Mouse (Mus musculus): ENCODE measurements around the gene Abat. TPM values are rescaled to one million over a fixed set of nuclear protein-coding genes. Genes with fewer than 3 reads are reported as not detected.

Abat gene
- polyA plus RNA-seq (2012), result 0.06 and 0.21 TPM in 2 replicates

- peaks cover 3% of the 10 kb centered on the region for H3K4me1 ChIP-seq (ENCODE audit: control insufficient read depth)
- H3K9me3 ChIP-seq (ENCODE audit: control insufficient read depth, low read length), result no peaks in the 10 kb centered on the region
- TF ChIP-seq GATA1 (IDR thresholded peaks at IDR 0.05; ENCODE audit: low read length), result no peak
- TF ChIP-seq TAL1 (IDR thresholded peaks at IDR 0.05; ENCODE audit: low read length), result no peak
- H3K27me3 ChIP-seq (ENCODE audit: control insufficient read depth), result peaks cover 22% of the 10 kb centered on the region
- H3K36me3 ChIP-seq (ENCODE audit: control insufficient read depth), result no peaks in the 10 kb centered on the region; the same call in 1 of the 2 replicates
- H3K4me3 ChIP-seq (replicated peaks), result peak within 1 kb of the TSS; percentile 55
Observed at GRCm38 (mm10) chr16:8513236-8513906, at the start of gene Abat. Gene Abat, plus strand, starts transcription at chr16:8513429.

- peaks cover 27% of the 10 kb centered on the region for H3K4me1 ChIP-seq (ENCODE audit: control insufficient read depth)
- H3K4me3 ChIP-seq (replicated peaks), result peak overlapping the region; percentile 85
- no peaks in the 10 kb centered on the region; the same call in 1 of the 2 replicates for H3K27me3 ChIP-seq (ENCODE audit: control insufficient read depth)
- H3K9me3 ChIP-seq (ENCODE audit: control insufficient read depth, low read length), result no peaks in the 10 kb centered on the region
- no peak for TF ChIP-seq GATA1 (IDR thresholded peaks at IDR 0.05; ENCODE audit: low read length)
- no peak for TF ChIP-seq TAL1 (IDR thresholded peaks at IDR 0.05; ENCODE audit: low read length)
- H3K36me3 ChIP-seq (ENCODE audit: control insufficient read depth), result peaks cover 5% of the 10 kb centered on the region
Observed at GRCm38 (mm10) chr16:8470132-8470531, 43.1 kb upstream of the Abat start.

- Histone ChIP-seq H3K4me3 (replicated peaks) (peak within 1 kb of the TSS; percentile 85), H3K36me3 (ENCODE audit: control insufficient read depth) (peaks cover 8% of the 10 kb centered on the region), H3K4me1 (ENCODE audit: control insufficient read depth) (peaks cover 27% of the 10 kb centered on the region), H3K27me3 (ENCODE audit: control insufficient read depth) (no peaks in the 10 kb centered on the region; the same call in 1 of the 2 replicates), H3K9me3 (ENCODE audit: control insufficient read depth, low read length) (no peaks in the 10 kb centered on the region)
- TF ChIP-seq GATA1 (IDR thresholded peaks at IDR 0.05; ENCODE audit: low read length) (no peak), TAL1 (IDR thresholded peaks at IDR 0.05; ENCODE audit: low read length) (no peak)
Observed at GRCm38 (mm10) chr16:8470603-8471481, 42.4 kb upstream of the Abat start, which contains the start of gene Mettl22. Gene Mettl22, plus strand, starts transcription at chr16:8470788.

- Histone ChIP-seq H3K36me3 (ENCODE audit: control insufficient read depth) (peaks cover 62% of the 10 kb centered on the region), H3K4me3 (replicated peaks) (no peak overlapping the region), H3K4me1 (ENCODE audit: control insufficient read depth) (no peaks in the 10 kb centered on the region), H3K9me3 (ENCODE audit: control insufficient read depth, low read length) (no peaks in the 10 kb centered on the region), H3K27me3 (ENCODE audit: control insufficient read depth) (no peaks in the 10 kb centered on the region)
- no peak for TF ChIP-seq GATA1 (IDR thresholded peaks at IDR 0.05; ENCODE audit: low read length)
- no peak for TF ChIP-seq TAL1 (IDR thresholded peaks at IDR 0.05; ENCODE audit: low read length)
Observed at GRCm38 (mm10) chr16:8487396-8488005, 25.7 kb upstream of the Abat start.

- H3K36me3 ChIP-seq (ENCODE audit: control insufficient read depth), result peaks cover 53% of the 10 kb centered on the region
- no peak for TF ChIP-seq TAL1 (IDR thresholded peaks at IDR 0.05; ENCODE audit: low read length)
- TF ChIP-seq GATA1 (IDR thresholded peaks at IDR 0.05; ENCODE audit: low read length), result no peak
- no peaks in the 10 kb centered on the region for H3K4me1 ChIP-seq (ENCODE audit: control insufficient read depth)
- H3K27me3 ChIP-seq (ENCODE audit: control insufficient read depth), result no peaks in the 10 kb centered on the region
- H3K4me3 ChIP-seq (replicated peaks), result no peak overlapping the region
- no peaks in the 10 kb centered on the region for H3K9me3 ChIP-seq (ENCODE audit: control insufficient read depth, low read length)
Observed at GRCm38 (mm10) chr16:8489340-8489739, 23.9 kb upstream of the Abat start.

- Histone ChIP-seq H3K4me1 (ENCODE audit: control insufficient read depth) (no peaks in the 10 kb centered on the region), H3K36me3 (ENCODE audit: control insufficient read depth) (peaks cover 31% of the 10 kb centered on the region), H3K4me3 (replicated peaks) (no peak overlapping the region), H3K27me3 (ENCODE audit: control insufficient read depth) (no peaks in the 10 kb centered on the region), H3K9me3 (ENCODE audit: control insufficient read depth, low read length) (no peaks in the 10 kb centered on the region)
- TF ChIP-seq TAL1 (IDR thresholded peaks at IDR 0.05; ENCODE audit: low read length) (no peak), GATA1 (IDR thresholded peaks at IDR 0.05; ENCODE audit: low read length) (no peak)
Observed at GRCm38 (mm10) chr16:8491743-8492490, 21.3 kb upstream of the Abat start.

- H3K4me1 ChIP-seq (ENCODE audit: control insufficient read depth), result no peaks in the 10 kb centered on the region
- no peak overlapping the region for H3K4me3 ChIP-seq (replicated peaks)
- no peaks in the 10 kb centered on the region for H3K27me3 ChIP-seq (ENCODE audit: control insufficient read depth)
- H3K9me3 ChIP-seq (ENCODE audit: control insufficient read depth, low read length), result no peaks in the 10 kb centered on the region
- peaks cover 11% of the 10 kb centered on the region for H3K36me3 ChIP-seq (ENCODE audit: control insufficient read depth)
- TF ChIP-seq TAL1 (IDR thresholded peaks at IDR 0.05; ENCODE audit: low read length) (no peak), GATA1 (IDR thresholded peaks at IDR 0.05; ENCODE audit: low read length) (no peak)
Observed at GRCm38 (mm10) chr16:8494268-8494667, 19.0 kb upstream of the Abat start.

GRCm38 (mm10) chr16:8496967-8497366 lies 16.3 kb upstream of the Abat start:
- no peak for TF ChIP-seq TAL1 (IDR thresholded peaks at IDR 0.05; ENCODE audit: low read length)
- TF ChIP-seq GATA1 (IDR thresholded peaks at IDR 0.05; ENCODE audit: low read length), result no peak
- no peaks in the 10 kb centered on the region for H3K36me3 ChIP-seq (ENCODE audit: control insufficient read depth)
- no peaks in the 10 kb centered on the region for H3K27me3 ChIP-seq (ENCODE audit: control insufficient read depth)
- no peak overlapping the region for H3K4me3 ChIP-seq (replicated peaks)
- peaks cover 4% of the 10 kb centered on the region for H3K9me3 ChIP-seq (ENCODE audit: control insufficient read depth, low read length)
- no peaks in the 10 kb centered on the region for H3K4me1 ChIP-seq (ENCODE audit: control insufficient read depth)

Measured in erythroblast, embryonic 14.5 days (primary cell).